Comparison of ENCODE assay signal across 22 mouse cellular contexts in the genomic region with DNA sequence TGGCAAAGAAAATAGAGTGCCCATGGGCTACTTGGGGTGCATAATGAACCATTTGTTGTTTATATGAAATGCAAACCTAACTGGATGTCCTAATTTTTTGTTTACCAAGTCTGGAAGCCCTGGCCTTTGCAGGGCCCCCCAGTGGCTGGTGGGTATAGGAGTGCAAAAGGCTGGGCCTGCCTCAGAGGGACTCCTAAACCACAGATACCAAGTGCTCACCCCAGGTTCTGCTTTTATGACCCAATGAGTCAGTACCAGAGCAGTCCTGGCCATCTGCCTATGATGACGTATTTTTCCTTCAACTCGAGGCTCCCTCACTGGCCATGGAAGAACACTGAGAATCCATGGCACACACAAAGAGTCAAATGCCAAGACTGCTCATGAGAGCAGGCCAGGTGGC. TPM values are rescaled to one million over a fixed set of nuclear protein-coding genes. Genes with fewer than 3 reads are reported as not detected.
DNase-seq lines count a peak whose midpoint lies in the region; ATAC-seq and TF ChIP-seq lines count a peak whose summit lies in the region.
"Had no signal": no experiment of that assay in that cellular context is flagged by ENCODE, and none has a peak within 500 bp of the region (broad histone marks: within the 10 kb centered on the region; RNA-seq: fewer than 3 reads in every experiment).

No protein-coding gene starts in this region.

- DNase-seq in heart, adult 11 months = peak; percentile 93
- no peak for DNase-seq in heart, adult 9 months (ENCODE audit: low spot score in 2 of 2)
- DNase-seq in urinary bladder, postnatal 14 days (ENCODE audit: low spot score) = peak; percentile 23
- no peak for DNase-seq in urinary bladder, postnatal 36 days (ENCODE audit: low spot score in 2 of 2)
- peak; percentile 49 for DNase-seq in adrenal gland, postnatal 25 days
- DNase-seq in forebrain, postnatal 0 days = no peak
- DNase-seq: cerebellum, adult 8-10 months; kidney, adult 2 months; kidney, postnatal 4 days; layer of hippocampus, postnatal 36 days; thymus, adult 18-20 months had no signal

- no peaks in the 10 kb centered on the region for H3K9me3 ChIP-seq in forebrain, embryonic 15.5 days
- no peaks in the 10 kb centered on the region for H3K9me3 ChIP-seq in forebrain, postnatal 0 days (ENCODE audit: low read length)
- H3K9me3 ChIP-seq: embryonic facial prominence, embryonic 13.5 days; forebrain, embryonic 10.5 days; hindbrain, embryonic 13.5 days; limb, embryonic 12.5 days; midbrain, embryonic 15.5 days had no signal

- H3K4me1 ChIP-seq in forebrain, embryonic 15.5 days = peaks cover 7% of the 10 kb centered on the region; the same call in 1 of the 2 replicates
- no peaks in the 10 kb centered on the region for H3K4me1 ChIP-seq in forebrain, postnatal 0 days (ENCODE audit: insufficient read depth)
- H3K4me1 ChIP-seq: midbrain, embryonic 15.5 days had no signal

- H3K4me3 ChIP-seq in forebrain, embryonic 15.5 days = no peak overlapping the region
- H3K4me3 ChIP-seq in forebrain, postnatal 0 days (ENCODE audit: low read depth, low read length) = no peak overlapping the region
- H3K4me3 ChIP-seq: embryonic facial prominence, embryonic 13.5 days; forebrain, embryonic 10.5 days; hindbrain, embryonic 13.5 days; limb, embryonic 12.5 days; midbrain, embryonic 15.5 days had no signal

- no peak overlapping the region for H3K4me2 ChIP-seq in forebrain, embryonic 15.5 days (replicated peaks)
- no peak overlapping the region for H3K4me2 ChIP-seq in forebrain, postnatal 0 days (ENCODE audit: low read depth)
- H3K4me2 ChIP-seq: embryonic facial prominence, embryonic 13.5 days; hindbrain, embryonic 13.5 days; limb, embryonic 12.5 days; midbrain, embryonic 15.5 days had no signal

- 95% methylated on average over 2 of the region's 2 CpGs for WGBS in forebrain, embryonic 15.5 days
- 78% methylated on average over 2 of the region's 2 CpGs for WGBS in forebrain, postnatal 0 days

- no peak overlapping the region for H3K27ac ChIP-seq in forebrain, embryonic 15.5 days (replicated peaks)
- H3K27ac ChIP-seq in forebrain, postnatal 0 days (ENCODE audit: low read depth, low read length) = no peak overlapping the region
- H3K27ac ChIP-seq: embryonic facial prominence, embryonic 13.5 days; forebrain, embryonic 10.5 days; hindbrain, embryonic 13.5 days; limb, embryonic 12.5 days; liver, embryonic 14.5 days; midbrain, embryonic 15.5 days had no signal

- TF ChIP-seq CTCF in forebrain, postnatal 0 days (IDR thresholded peaks at IDR 0.05; ENCODE audit: low read depth) = no peak

- no peaks in the 10 kb centered on the region for H3K36me3 ChIP-seq in forebrain, embryonic 15.5 days
- no peaks in the 10 kb centered on the region for H3K36me3 ChIP-seq in forebrain, postnatal 0 days (ENCODE audit: insufficient read depth)
- H3K36me3 ChIP-seq: embryonic facial prominence, embryonic 13.5 days; forebrain, embryonic 10.5 days; hindbrain, embryonic 13.5 days; limb, embryonic 12.5 days; midbrain, embryonic 15.5 days had no signal

- H3K27me3 ChIP-seq in forebrain, embryonic 15.5 days = no peaks in the 10 kb centered on the region
- no peaks in the 10 kb centered on the region for H3K27me3 ChIP-seq in forebrain, postnatal 0 days (ENCODE audit: insufficient read depth, low read length)
- H3K27me3 ChIP-seq: embryonic facial prominence, embryonic 13.5 days; hindbrain, embryonic 13.5 days; limb, embryonic 12.5 days; midbrain, embryonic 15.5 days had no signal

- no peak for ATAC-seq in forebrain, embryonic 15.5 days (replicated peaks)
- no peak for ATAC-seq in monocyte, adult 5-6 weeks (replicated peaks; ENCODE audit: insufficient number of reproducible peaks, low FRiP score, low TSS enrichment, poor library complexity, severe bottlenecking)
- no peak for ATAC-seq in forebrain, postnatal 0 days
- ATAC-seq: midbrain, embryonic 15.5 days had no signal

- no peak overlapping the region for H3K9ac ChIP-seq in forebrain, embryonic 15.5 days (replicated peaks)
- H3K9ac ChIP-seq in forebrain, postnatal 0 days = no peak overlapping the region
- H3K9ac ChIP-seq: embryonic facial prominence, embryonic 13.5 days; hindbrain, embryonic 13.5 days; limb, embryonic 12.5 days; liver, embryonic 14.5 days; midbrain, embryonic 15.5 days had no signal

RNA-seq across cellular contexts. Expression of gene Gck, which starts 4.8 kb away (rescaled TPM):
- total RNA-seq in adrenal gland, postnatal 25 days (2021) = 3.1 and 4.0 TPM in 2 replicates
- polyA plus RNA-seq in forebrain, embryonic 15.5 days (2015; fragmentation: Nextera tagmentation; extraction: Ambion mirVana) = 6.8 and 7.7 TPM in 2 replicates
- not detected in 3 replicates for total RNA-seq in monocyte, adult 5-6 weeks (2017)
- 8.6 and 12.9 TPM in 2 replicates for total RNA-seq in forebrain, postnatal 0 days (2014; rRNA removed)
- polyA plus RNA-seq in forebrain, postnatal 0 days (2015; fragmentation: Nextera tagmentation; extraction: Ambion mirVana) = 7.1 and 7.2 TPM in 2 replicates
- total RNA-seq: gastrocnemius, postnatal 4 days had no signal
- polyA plus RNA-seq: C2C12 had no signal

RNA-seq across cellular contexts. Expression of gene Ykt6, which starts 10.4 kb away (rescaled TPM):
- 75.5 and 86.3 TPM in 2 replicates for total RNA-seq in adrenal gland, postnatal 25 days (2021)
- 86.0 and 95.9 TPM in 2 replicates for polyA plus RNA-seq in forebrain, embryonic 15.5 days (2015; fragmentation: Nextera tagmentation; extraction: Ambion mirVana)
- 45.7 to 57.4 TPM (median 56.8 TPM) in 3 replicates for total RNA-seq in monocyte, adult 5-6 weeks (2017)
- 181 and 195 TPM in 2 replicates for total RNA-seq in forebrain, postnatal 0 days (2014; rRNA removed)
- polyA plus RNA-seq in forebrain, postnatal 0 days (2015; fragmentation: Nextera tagmentation; extraction: Ambion mirVana) = 101 and 102 TPM in 2 replicates

RNA-seq across cellular contexts. Expression of gene Myl7, which starts 46.5 kb away (rescaled TPM):
- not detected in 2 replicates for total RNA-seq in adrenal gland, postnatal 25 days (2021)
- polyA plus RNA-seq in forebrain, embryonic 15.5 days (2015; fragmentation: Nextera tagmentation; extraction: Ambion mirVana) = 0.32 and 1.6 TPM in 2 replicates
- not detected in 3 replicates for total RNA-seq in monocyte, adult 5-6 weeks (2017)
- total RNA-seq in forebrain, postnatal 0 days (2014; rRNA removed) = not detected in 2 replicates
- polyA plus RNA-seq in forebrain, postnatal 0 days (2015; fragmentation: Nextera tagmentation; extraction: Ambion mirVana) = not detected in 2 replicates
- total RNA-seq: gastrocnemius, postnatal 4 days; layer of hippocampus, postnatal 36 days had no signal
- polyA plus RNA-seq: C2C12; cortical plate, adult 2 months; midbrain, embryonic 15.5 days had no signal

Comparison
In these comparisons a context has a peak if more than half of its experiments do, and no peak if none do; other contexts are left out.
1. DNase-seq: peak in heart, adult 11 months (single experiment), urinary bladder, postnatal 14 days (single experiment) and adrenal gland, postnatal 25 days (single experiment); none in heart, adult 9 months (0 of 2), urinary bladder, postnatal 36 days (0 of 2) and forebrain, postnatal 0 days (single experiment).